10 mouse cellular contexts compared by ENCODE assay signal in the genomic region with DNA sequence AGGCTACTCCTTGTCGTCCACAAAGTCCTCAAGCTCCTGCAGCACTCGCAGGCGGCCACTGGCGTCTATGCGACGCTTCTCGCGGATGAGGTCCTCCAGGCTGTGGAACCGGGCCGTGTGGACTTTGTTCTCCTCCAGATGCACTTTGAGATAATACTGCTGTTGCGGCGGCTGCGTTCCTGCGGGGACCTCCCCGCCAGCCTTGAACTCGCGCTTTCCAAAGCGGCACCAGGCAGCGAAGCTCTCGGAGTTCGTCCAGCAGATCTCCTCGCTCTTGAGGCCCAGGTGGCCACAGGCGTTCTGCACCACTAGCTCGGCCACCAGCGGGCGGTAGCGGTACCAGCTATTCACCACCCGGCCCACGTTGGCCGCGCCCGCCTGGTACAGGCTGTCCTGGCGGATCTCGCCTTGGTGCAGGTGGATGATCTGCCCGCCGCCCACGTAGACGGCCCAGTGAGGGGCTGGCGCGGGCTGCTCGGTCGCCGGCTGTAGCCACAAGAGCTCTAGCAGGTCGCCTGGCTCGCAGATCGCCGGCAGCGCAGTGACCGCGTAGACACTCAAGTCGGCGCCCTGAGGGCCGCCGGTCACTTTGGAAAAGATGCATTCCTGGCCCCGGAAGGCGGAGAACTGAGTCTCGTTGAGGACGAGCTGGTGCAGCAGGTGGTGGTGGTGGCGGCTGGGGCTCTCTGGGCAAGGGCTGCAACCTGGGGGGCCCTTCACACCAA. TPM values are rescaled to one million over a fixed set of nuclear protein-coding genes. Genes with fewer than 3 reads are reported as not detected.
DNase-seq lines count a peak whose midpoint lies in the region; ATAC-seq lines count a peak whose summit lies in the region.
"Had no signal": no experiment of that assay in that cellular context is flagged by ENCODE, and none has a peak within 500 bp of the region (broad histone marks: within the 10 kb centered on the region; RNA-seq: fewer than 3 reads in every experiment).

No protein-coding gene starts in this region.

- no peaks in the 10 kb centered on the region for H3K9me3 ChIP-seq in hindbrain, embryonic 12.5 days (replicated peaks)
- H3K9me3 ChIP-seq in lung, embryonic 15.5 days = no peaks in the 10 kb centered on the region

- WGBS in hindbrain, embryonic 12.5 days = under 1% methylated on average over 59 of the region's 59 CpGs
- WGBS in lung, embryonic 15.5 days = under 1% methylated on average over 59 of the region's 59 CpGs

- H3K27me3 ChIP-seq in hindbrain, embryonic 12.5 days = peaks cover 28% of the 10 kb centered on the region; the same call in 1 of the 2 replicates
- peaks cover 41% of the 10 kb centered on the region for H3K27me3 ChIP-seq in lung, embryonic 15.5 days

- H3K36me3 ChIP-seq in hindbrain, embryonic 12.5 days = no peaks in the 10 kb centered on the region
- no peaks in the 10 kb centered on the region for H3K36me3 ChIP-seq in lung, embryonic 15.5 days

- peaks cover 28% of the 10 kb centered on the region for H3K4me1 ChIP-seq in hindbrain, embryonic 12.5 days
- H3K4me1 ChIP-seq in lung, embryonic 15.5 days = peaks cover 30% of the 10 kb centered on the region

- H3K4me2 ChIP-seq in hindbrain, embryonic 12.5 days (replicated peaks) = peak overlapping the region; percentile 82
- H3K4me2 ChIP-seq in lung, embryonic 15.5 days = peak overlapping the region; percentile 92

- H3K4me3 ChIP-seq in hindbrain, embryonic 12.5 days = peak overlapping the region; percentile 56
- peak overlapping the region; percentile 54 for H3K4me3 ChIP-seq in lung, embryonic 15.5 days
- H3K4me3 ChIP-seq: myocyte had no signal

- peak overlapping the region; percentile 71 for H3K9ac ChIP-seq in hindbrain, embryonic 12.5 days
- H3K9ac ChIP-seq in lung, embryonic 15.5 days = peak overlapping the region; percentile 38

- DNase-seq in Muller cell, postnatal 12 days (ENCODE audit: inconsistent ontology term) = peak; percentile 85
- DNase-seq in cerebellum, postnatal 10 days = peak; percentile 89 to 92
- DNase-seq in frontal cortex, postnatal 14 days (ENCODE audit: low spot score in 2 of 2) = peak; percentile 62 to 74
- peak; percentile 60 to 73 for DNase-seq in layer of hippocampus, postnatal 25 days (ENCODE audit: extremely low spot score in 1 of 2, low spot score in 1 of 2)
- DNase-seq in retina, postnatal 1 day = peak; percentile 81
- DNase-seq in T-cell, adult 2 months (ENCODE audit: low spot score) = no peak

- no peak overlapping the region for H3K27ac ChIP-seq in hindbrain, embryonic 12.5 days
- H3K27ac ChIP-seq in lung, embryonic 15.5 days = no peak overlapping the region

- ATAC-seq in hindbrain, embryonic 12.5 days (ENCODE audit: low FRiP score) = peak; percentile 44
- ATAC-seq in lung, embryonic 15.5 days (ENCODE audit: borderline replicate concordance, extremely low read depth, low FRiP score, low TSS enrichment) = no peak

RNA-seq across cellular contexts. Expression of gene Fam84a, which starts 1.8 kb away (rescaled TPM):
- polyA plus RNA-seq in hindbrain, embryonic 12.5 days (2016; fragmentation: Nextera tagmentation; extraction: Ambion mirVana) = 43.1 and 45.9 TPM in 2 replicates
- 10 to 100 TPM; 93.3 to 94.3 TPM for total RNA-seq in layer of hippocampus, postnatal 25 days (2021)
- polyA plus RNA-seq in lung, embryonic 15.5 days (2015; fragmentation: Nextera tagmentation; extraction: Ambion mirVana) = 4.2 TPM in 2 replicates
- total RNA-seq: MEL had no signal
